In the genomic region with DNA sequence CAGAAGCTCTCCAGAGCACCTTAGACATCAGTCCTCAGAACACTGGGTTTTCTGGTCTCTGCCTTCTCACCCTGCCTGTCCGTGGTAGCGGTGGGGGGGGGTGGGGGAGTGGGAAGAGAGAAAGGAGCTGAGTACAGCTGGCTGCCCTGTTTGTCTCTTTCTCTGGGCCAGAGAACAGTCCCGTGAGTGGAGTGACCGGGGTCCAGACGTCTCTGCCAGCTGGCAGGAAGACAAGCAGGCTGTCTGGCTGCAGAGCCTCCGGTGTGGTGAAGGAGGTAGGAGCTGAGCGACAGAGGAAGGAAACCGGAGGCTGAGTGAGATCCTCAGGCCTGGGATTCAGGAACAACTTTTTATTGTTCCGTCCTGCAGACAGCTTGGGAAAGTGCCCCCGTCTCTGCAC, we compare ENCODE assay signal across 7 mouse cellular contexts. TPM values are rescaled to one million over a fixed set of nuclear protein-coding genes. Genes with fewer than 3 reads are reported as not detected.
DNase-seq lines count a peak whose midpoint lies in the region; ATAC-seq lines count a peak whose summit lies in the region.

No protein-coding gene starts in this region.

- H3K4me3 ChIP-seq in embryonic facial prominence, embryonic 12.5 days: no peak overlapping the region
- H3K4me3 ChIP-seq in heart, embryonic 10.5 days: peak overlapping the region; percentile 22; the same call in 1 of the 2 replicates
- H3K4me3 ChIP-seq in limb, embryonic 12.5 days (replicated peaks): no peak overlapping the region
- no peak overlapping the region for H3K4me3 ChIP-seq in midbrain, embryonic 15.5 days

- H3K4me1 ChIP-seq in embryonic facial prominence, embryonic 12.5 days: peaks cover 55% of the 10 kb centered on the region
- H3K4me1 ChIP-seq in heart, embryonic 10.5 days: peaks cover 65% of the 10 kb centered on the region
- H3K4me1 ChIP-seq in limb, embryonic 12.5 days (replicated peaks): peaks cover 54% of the 10 kb centered on the region
- peaks cover 45% of the 10 kb centered on the region for H3K4me1 ChIP-seq in midbrain, embryonic 15.5 days

- no peak overlapping the region for H3K9ac ChIP-seq in embryonic facial prominence, embryonic 12.5 days
- no peak overlapping the region for H3K9ac ChIP-seq in limb, embryonic 12.5 days (replicated peaks)
- H3K9ac ChIP-seq in midbrain, embryonic 15.5 days: no peak overlapping the region

- DNase-seq in adrenal gland, adult 8-10 months: peak; percentile 57
- DNase-seq in heart, embryonic 10.5 days (ENCODE audit: low spot score): no peak
- peak; percentile 84 for DNase-seq in kidney, adult 18-20 months
- peak; percentile 45 for DNase-seq in thymus, postnatal 0 days (ENCODE audit: low spot score)

- peak overlapping the region; percentile 83 for H3K27ac ChIP-seq in embryonic facial prominence, embryonic 12.5 days
- H3K27ac ChIP-seq in heart, embryonic 10.5 days: peak overlapping the region; percentile 78
- H3K27ac ChIP-seq in limb, embryonic 12.5 days: peak overlapping the region; percentile 75
- 0 out of 2 replicates have a peak overlapping the region, but pooled peaks have one; percentile 20 for H3K27ac ChIP-seq in midbrain, embryonic 15.5 days

- WGBS in embryonic facial prominence, embryonic 12.5 days: 16% methylated on average over 10 of the region's 10 CpGs
- WGBS in heart, embryonic 10.5 days: 13% methylated on average over 10 of the region's 10 CpGs
- WGBS in limb, embryonic 12.5 days: 12% methylated on average over 10 of the region's 10 CpGs
- 16% methylated on average over 10 of the region's 10 CpGs for WGBS in midbrain, embryonic 15.5 days

- H3K4me2 ChIP-seq in embryonic facial prominence, embryonic 12.5 days (replicated peaks): peak overlapping the region; percentile 16; the same call in 1 of the 2 replicates
- peak overlapping the region; percentile 33 for H3K4me2 ChIP-seq in limb, embryonic 12.5 days
- no peak overlapping the region for H3K4me2 ChIP-seq in midbrain, embryonic 15.5 days

- H3K36me3 ChIP-seq in embryonic facial prominence, embryonic 12.5 days: no peaks in the 10 kb centered on the region
- no peaks in the 10 kb centered on the region for H3K36me3 ChIP-seq in heart, embryonic 10.5 days
- no peaks in the 10 kb centered on the region for H3K36me3 ChIP-seq in limb, embryonic 12.5 days
- no peaks in the 10 kb centered on the region for H3K36me3 ChIP-seq in midbrain, embryonic 15.5 days (replicated peaks)

- H3K9me3 ChIP-seq in embryonic facial prominence, embryonic 12.5 days: no peaks in the 10 kb centered on the region
- no peaks in the 10 kb centered on the region for H3K9me3 ChIP-seq in heart, embryonic 10.5 days
- H3K9me3 ChIP-seq in limb, embryonic 12.5 days: no peaks in the 10 kb centered on the region
- H3K9me3 ChIP-seq in midbrain, embryonic 15.5 days: no peaks in the 10 kb centered on the region

- H3K27me3 ChIP-seq in embryonic facial prominence, embryonic 12.5 days: 0 out of 2 replicates have a peak, but pooled peaks cover 6% of the 10 kb centered on the region
- H3K27me3 ChIP-seq in heart, embryonic 10.5 days (ENCODE audit: insufficient read depth, poor library complexity, severe bottlenecking): peaks cover 46% of the 10 kb centered on the region
- H3K27me3 ChIP-seq in limb, embryonic 12.5 days: peaks cover 42% of the 10 kb centered on the region
- H3K27me3 ChIP-seq in midbrain, embryonic 15.5 days (replicated peaks): no peaks in the 10 kb centered on the region

- no peak for ATAC-seq in embryonic facial prominence, embryonic 12.5 days (ENCODE audit: insufficient number of reproducible peaks, insufficient read depth, low FRiP score, low TSS enrichment)
- no peak for ATAC-seq in limb, embryonic 12.5 days (ENCODE audit: insufficient number of reproducible peaks, insufficient read depth, low FRiP score, low TSS enrichment, low read depth)
- ATAC-seq in midbrain, embryonic 15.5 days (replicated peaks): 0 out of 2 replicates have a peak, but pooled peaks have one; percentile 43

RNA-seq across cellular contexts. Expression of gene Pmepa1, which starts 59.5 kb away (rescaled TPM):
- 10 to 100 TPM; 29.4 to 57.0 (median 38.3) TPM for total RNA-seq in adrenal gland, adult 8-10 months (2022)
- 5.8 and 6.7 TPM in 2 replicates for polyA plus RNA-seq in embryonic facial prominence, embryonic 12.5 days (2016; fragmentation: Nextera tagmentation; extraction: Ambion mirVana)
- 1.4 and 1.9 TPM in 2 replicates for polyA plus RNA-seq in heart, embryonic 10.5 days (2016; fragmentation: Nextera tagmentation; extraction: Ambion mirVana)
- 3.3 and 4.0 TPM in 2 replicates for polyA plus RNA-seq in limb, embryonic 12.5 days (2016; fragmentation: Nextera tagmentation; extraction: Ambion mirVana)
- polyA plus RNA-seq in midbrain, embryonic 15.5 days (2015; fragmentation: Nextera tagmentation; extraction: Ambion mirVana): 4.1 and 4.6 TPM in 2 replicates
- 3.1 and 4.2 TPM in 2 replicates for polyA plus RNA-seq in thymus, postnatal 0 days (2015; fragmentation: Nextera tagmentation; extraction: Ambion mirVana)

Comparison
In these comparisons a context has a peak if more than half of its experiments do, and no peak if none do; other contexts are left out.
1. H3K27ac ChIP-seq: peak in every context shown above with its lines; median percentile 83 in embryonic facial prominence, embryonic 12.5 days; 78 in heart, embryonic 10.5 days; 75 in limb, embryonic 12.5 days; 20 in midbrain, embryonic 15.5 days.